Mouse (Mus musculus) lung, embryonic 16.5 days (tissue): ENCODE measurements around the gene Adgra3. TPM values are rescaled to one million over a fixed set of nuclear protein-coding genes. Genes with fewer than 3 reads are reported as not detected.

Experiments used
- ATAC-seq: fragments of 200-750 bp; cut with Nextera tagmentation; 2 replicates; pipeline ENCODE4 v1.8.0; 2017; ENCODE audit warnings: low read depth, mild to moderate bottlenecking, moderate library complexity
- H3K27ac ChIP-seq: fragments of 300-500 bp; sonication (generic); 2 replicates; pipeline ENCODE4 v1.5.1; 2014; ENCODE audit warnings: mild to moderate bottlenecking, control low read depth, low read length
- H3K27me3 ChIP-seq: fragments of 300-500 bp; sonication (generic); 2 replicates; pipeline ENCODE4 v1.6.1; 2014; ENCODE audit warnings: low read depth, low read length, mixed read lengths; ENCODE audit not compliant: control insufficient read depth, insufficient read depth
- H3K36me3 ChIP-seq: fragments of 300-500 bp; sonication (generic); 2 replicates; pipeline ENCODE4 v1.6.1; 2014; ENCODE audit warnings: low read length; ENCODE audit not compliant: control insufficient read depth, insufficient read depth
- H3K4me1 ChIP-seq: fragments of 300-500 bp; sonication (generic); replicated peaks from 2 replicates; pipeline ENCODE4 v1.6.1; 2014; ENCODE audit warnings: low read length, mixed read lengths; ENCODE audit not compliant: control insufficient read depth, insufficient read depth
- H3K4me2 ChIP-seq: fragments of 300-500 bp; sonication (generic); 2 replicates; pipeline ENCODE4 v1.6.1; 2014; ENCODE audit warnings: low read depth, low read length, control low read depth
- H3K4me3 ChIP-seq: fragments of 300-500 bp; sonication (generic); 2 replicates; pipeline ENCODE4 v1.5.1; 2014; ENCODE audit warnings: mild to moderate bottlenecking, low read length, control low read depth
- H3K9ac ChIP-seq: fragments of 300-500 bp; sonication (generic); 2 replicates; pipeline ENCODE4 v1.6.1; 2014; ENCODE audit warnings: low read length, control low read depth
- H3K9me3 ChIP-seq: fragments of 300-500 bp; sonication (generic); 2 replicates; pipeline ENCODE4 v1.6.1; 2016; ENCODE audit warnings: low read length; ENCODE audit not compliant: control insufficient read depth
- WGBS: fragments of 180-500 bp; shearing (Covaris S2); extraction: QIAGEN DNeasy Blood & Tissue Kit; methylation state at CpG from one replicate; pipeline ENCODE4 v1.1.7; 2014; 5-methylcytosine and 5-hydroxymethylcytosine counted together
- polyA plus RNA-seq: library from polyadenylated mRNA; unstranded; fragments of >200 nt; fragmentation: Nextera tagmentation; extraction: Ambion mirVana; gene quantifications from 2 replicates; pipeline ENCODE4 v1.2.1, GENCODE M21; 2015

The Adgra3 gene
- polyA plus RNA-seq, 1 experiment from 2014 or later = 16.0 TPM

- Histone ChIP-seq H3K9me3 (no peaks in the 10 kb centered on the region), H3K27ac (no peak overlapping the region), H3K9ac (no peak overlapping the region), H3K36me3 (no peaks in the 10 kb centered on the region), H3K4me3 (no peak overlapping the region), H3K4me1 (peaks cover 27% of the 10 kb centered on the region), H3K27me3 (no peaks in the 10 kb centered on the region), H3K4me2 (no peak overlapping the region)
- no peak for ATAC-seq
- WGBS = 38% methylated on average over 3 of the region's 3 CpGs
Measured at GRCm38 (mm10) chr5:50050037-50050436, 8.8 kb downstream of the Adgra3 start.

- ATAC-seq = no peak
Measured at GRCm38 (mm10) chr5:50049506-50049905, 9.3 kb downstream of the Adgra3 start.

DNA sequence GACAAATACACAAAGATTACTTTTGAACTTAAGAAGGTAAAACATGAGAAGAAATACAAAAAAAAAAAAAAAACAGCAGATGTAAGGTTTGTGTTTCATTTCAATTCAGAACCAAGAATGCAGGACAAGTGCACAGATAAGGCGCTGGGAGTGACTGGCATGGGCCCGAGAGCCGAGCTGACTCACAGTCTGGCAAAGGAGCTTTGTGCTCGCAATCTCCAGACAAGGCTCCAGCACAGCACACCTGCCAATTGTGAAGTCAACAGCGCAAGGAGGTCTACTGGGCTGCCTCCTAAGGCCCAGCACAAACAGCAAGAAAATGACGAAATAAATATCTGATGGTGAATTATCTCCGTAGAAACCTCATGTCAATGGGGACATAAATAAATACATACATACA is 9.8 kb downstream of the Adgra3 start:
- Histone ChIP-seq H3K27ac (no peak overlapping the region), H3K36me3 (no peaks in the 10 kb centered on the region), H3K4me2 (no peak overlapping the region), H3K27me3 (no peaks in the 10 kb centered on the region), H3K9me3 (no peaks in the 10 kb centered on the region), H3K4me1 (peaks cover 27% of the 10 kb centered on the region), H3K4me3 (no peak overlapping the region), H3K9ac (no peak overlapping the region)
- WGBS = 57% methylated on average over 7 of the region's 7 CpGs
- ATAC-seq = peak; percentile 68

More at GRCm38 (mm10) chr5:50049506-50049905, 9.3 kb downstream of the Adgra3 start:
- Histone ChIP-seq H3K4me2 (no peak overlapping the region), H3K27ac (no peak overlapping the region), H3K9ac (no peak overlapping the region), H3K27me3 (no peaks in the 10 kb centered on the region), H3K36me3 (no peaks in the 10 kb centered on the region), H3K9me3 (no peaks in the 10 kb centered on the region), H3K4me3 (no peak overlapping the region), H3K4me1 (peaks cover 27% of the 10 kb centered on the region)
- 70% methylated on average over 8 of the region's 8 CpGs for WGBS

DNA sequence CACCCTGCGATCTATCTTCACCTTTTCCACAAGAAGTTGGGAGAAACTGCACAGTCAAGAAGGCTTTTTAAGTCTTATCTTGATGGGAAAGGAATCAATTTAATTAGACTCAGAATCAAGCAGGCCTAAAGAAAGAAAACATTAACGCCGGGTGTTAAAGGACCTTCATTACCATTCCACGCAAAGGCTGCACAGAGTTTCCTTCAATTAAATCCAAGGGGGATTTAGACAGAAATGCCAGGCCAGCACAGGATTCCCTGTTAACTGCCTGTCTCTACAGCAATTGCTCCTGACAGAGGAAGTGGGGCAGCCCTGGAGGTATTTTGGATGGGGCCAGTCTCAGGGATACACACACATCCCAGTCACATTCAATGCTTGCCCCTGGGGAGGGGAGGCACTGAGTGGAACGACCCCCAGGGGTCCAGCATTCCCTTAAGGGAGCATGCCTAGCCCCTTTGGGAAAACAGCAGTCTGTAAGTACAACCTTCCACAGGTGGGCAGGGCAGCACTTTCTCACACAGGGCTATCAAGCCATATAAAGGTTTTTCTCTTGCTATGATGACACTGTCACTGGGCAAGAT is 10.4 kb downstream of the Adgra3 start:
- no peak overlapping the region for H3K27ac ChIP-seq
- no peaks in the 10 kb centered on the region for H3K27me3 ChIP-seq
- no peaks in the 10 kb centered on the region for H3K9me3 ChIP-seq
- H3K4me2 ChIP-seq = no peak overlapping the region
- H3K4me1 ChIP-seq = peaks cover 27% of the 10 kb centered on the region
- H3K9ac ChIP-seq = no peak overlapping the region
- no peak overlapping the region for H3K4me3 ChIP-seq
- WGBS = 76% methylated on average over 5 of the region's 5 CpGs
- H3K36me3 ChIP-seq = no peaks in the 10 kb centered on the region
- ATAC-seq = no peak

DNA sequence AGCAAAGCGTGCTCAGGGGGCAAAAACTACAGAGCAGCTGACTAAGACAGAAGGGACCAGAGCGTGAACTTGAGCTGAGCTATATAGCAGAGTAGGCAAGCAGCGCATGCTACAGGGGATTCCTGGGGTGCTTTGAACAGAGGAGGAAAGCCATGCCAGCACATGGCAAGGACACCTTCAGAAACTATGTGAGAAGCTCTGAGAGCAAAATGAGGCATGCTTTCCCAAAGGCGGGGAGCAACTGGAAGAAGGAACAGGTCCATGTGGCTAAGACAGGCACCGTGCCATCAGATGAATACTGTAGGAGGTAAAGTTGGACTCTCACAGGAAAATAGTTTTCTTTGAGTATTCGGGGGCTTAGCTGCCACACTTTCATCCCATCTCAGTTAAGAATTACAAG is 13.6 kb downstream of the Adgra3 start:
- 79% methylated on average over 6 of the region's 6 CpGs for WGBS
- Histone ChIP-seq H3K4me3 (no peak overlapping the region), H3K27ac (no peak overlapping the region), H3K27me3 (no peaks in the 10 kb centered on the region), H3K9me3 (no peaks in the 10 kb centered on the region), H3K9ac (no peak overlapping the region), H3K4me2 (no peak overlapping the region), H3K4me1 (peaks cover 12% of the 10 kb centered on the region), H3K36me3 (no peaks in the 10 kb centered on the region)
- ATAC-seq = no peak

- no peak overlapping the region for H3K9ac ChIP-seq
- no peak overlapping the region for H3K27ac ChIP-seq
- ATAC-seq = no peak
- no peaks in the 10 kb centered on the region for H3K27me3 ChIP-seq
- no peak overlapping the region for H3K4me2 ChIP-seq
- H3K9me3 ChIP-seq = no peaks in the 10 kb centered on the region
- H3K4me3 ChIP-seq = no peak overlapping the region
- no peaks in the 10 kb centered on the region for H3K36me3 ChIP-seq
- peaks cover 15% of the 10 kb centered on the region for H3K4me1 ChIP-seq
- WGBS = 80% methylated on average over 4 of the region's 4 CpGs
Measured at GRCm38 (mm10) chr5:50043677-50044076, 15.1 kb downstream of the Adgra3 start.

DNA sequence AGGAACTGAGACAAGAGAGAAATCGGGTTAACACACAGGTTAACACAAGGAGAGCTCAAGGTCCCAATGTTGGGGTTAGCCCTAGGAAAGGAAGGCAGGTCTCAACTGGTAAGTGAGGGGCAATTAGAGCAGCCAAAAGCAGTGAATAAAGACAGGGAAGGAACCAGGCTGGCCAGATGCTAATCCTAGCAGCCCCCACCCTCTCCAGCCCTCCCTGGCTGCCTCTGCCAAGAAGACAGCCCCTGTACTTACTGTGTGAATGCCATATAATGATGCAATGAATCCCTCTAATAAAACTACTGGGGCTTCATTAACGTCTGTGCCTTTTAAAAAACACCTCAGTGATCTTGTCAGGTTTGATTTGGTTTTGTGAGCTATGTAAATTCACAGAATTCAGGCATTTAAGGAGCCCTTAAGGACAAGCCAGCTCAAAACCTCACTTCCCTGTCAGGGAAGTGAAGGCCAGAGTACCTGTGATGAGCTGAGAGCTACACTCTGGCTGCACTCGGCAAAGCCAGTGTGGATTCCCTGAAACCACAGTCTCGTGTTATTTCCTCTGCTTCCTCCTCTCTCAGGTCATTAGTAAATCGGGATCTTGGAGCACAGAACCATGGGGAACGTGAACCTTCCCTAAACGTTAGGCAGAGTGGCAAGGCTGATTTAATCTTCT is 16.4 kb downstream of the Adgra3 start:
- no peaks in the 10 kb centered on the region for H3K27me3 ChIP-seq
- H3K4me2 ChIP-seq = no peak overlapping the region
- no peak overlapping the region for H3K9ac ChIP-seq
- 43% methylated on average over 7 of the region's 7 CpGs for WGBS
- H3K4me3 ChIP-seq = no peak overlapping the region
- no peak; the same call in 1 of the 2 replicates for ATAC-seq
- no peak overlapping the region for H3K27ac ChIP-seq
- peaks cover 19% of the 10 kb centered on the region for H3K4me1 ChIP-seq
- H3K36me3 ChIP-seq = no peaks in the 10 kb centered on the region
- no peaks in the 10 kb centered on the region for H3K9me3 ChIP-seq

GRCm38 (mm10) chr5:50039521-50039920 is 19.3 kb downstream of the Adgra3 start:
- Histone ChIP-seq H3K4me1 (peaks cover 41% of the 10 kb centered on the region), H3K9me3 (no peaks in the 10 kb centered on the region), H3K36me3 (no peaks in the 10 kb centered on the region), H3K27me3 (no peaks in the 10 kb centered on the region), H3K4me2 (no peak overlapping the region), H3K27ac (no peak overlapping the region), H3K9ac (no peak overlapping the region), H3K4me3 (no peak overlapping the region)
- no peak for ATAC-seq
- 54% methylated on average over 6 of the region's 6 CpGs for WGBS

GRCm38 (mm10) chr5:50037666-50038065 is 21.1 kb downstream of the Adgra3 start:
- WGBS = 37% methylated on average over 8 of the region's 8 CpGs
- H3K27me3 ChIP-seq = no peaks in the 10 kb centered on the region
- no peak overlapping the region for H3K9ac ChIP-seq
- peaks cover 45% of the 10 kb centered on the region for H3K4me1 ChIP-seq
- ATAC-seq = peak; percentile 51; the same call in 1 of the 2 replicates
- H3K9me3 ChIP-seq = no peaks in the 10 kb centered on the region
- no peak overlapping the region for H3K4me3 ChIP-seq
- H3K27ac ChIP-seq = peak overlapping the region; percentile 1; the same call in 1 of the 2 replicates
- H3K36me3 ChIP-seq = no peaks in the 10 kb centered on the region
- H3K4me2 ChIP-seq = no peak overlapping the region
